Mouse (Mus musculus) intestine, embryonic 15.5 days (tissue): Measurements from ENCODE around the gene Ror1. TPM values are rescaled to one million over a fixed set of nuclear protein-coding genes. Genes with fewer than 3 reads are reported as not detected.

ENCODE experiments used
- ATAC-seq: fragments of 200-750 bp; cut with Nextera tagmentation; 2 replicates; pipeline ENCODE4 v1.8.0; 2017; ENCODE audit warnings: moderate TSS enrichment, moderate library complexity
- H3K27ac ChIP-seq: fragments of 300-500 bp; sonication (generic); 2 replicates; pipeline ENCODE4 v1.5.1; 2015; ENCODE audit warnings: mild to moderate bottlenecking, inconsistent platforms
- H3K27me3 ChIP-seq: fragments of 300-500 bp; sonication (generic); replicated peaks from 2 replicates; pipeline ENCODE4 v1.6.1; 2015; ENCODE audit warnings: inconsistent platforms
- H3K36me3 ChIP-seq: fragments of 300-500 bp; sonication (generic); 2 replicates; pipeline ENCODE4 v1.6.1; 2015; ENCODE audit warnings: inconsistent platforms
- H3K4me1 ChIP-seq: fragments of 300-500 bp; sonication (generic); replicated peaks from 2 replicates; pipeline ENCODE4 v1.6.1; 2015; ENCODE audit warnings: inconsistent platforms
- H3K4me2 ChIP-seq: fragments of 300-500 bp; sonication (generic); replicated peaks from 2 replicates; pipeline ENCODE4 v1.6.1; 2015; ENCODE audit warnings: mild to moderate bottlenecking, inconsistent platforms
- H3K4me3 ChIP-seq: fragments of 300-500 bp; sonication (generic); replicated peaks from 2 replicates; pipeline ENCODE4 v1.5.1; 2015; ENCODE audit warnings: inconsistent platforms
- H3K9ac ChIP-seq: fragments of 300-500 bp; sonication (generic); 2 replicates; pipeline ENCODE4 v1.6.1; 2015; ENCODE audit warnings: inconsistent platforms
- H3K9me3 ChIP-seq: fragments of 300-500 bp; sonication (generic); 2 replicates; pipeline ENCODE4 v1.6.1; 2016; ENCODE audit warnings: inconsistent platforms
- WGBS: fragments of 180-500 bp; shearing (Covaris S2); methylation state at CpG from one replicate; pipeline ENCODE4 v1.1.7; 2015; 5-methylcytosine and 5-hydroxymethylcytosine counted together
- polyA plus RNA-seq: library from polyadenylated mRNA; unstranded; fragments of >200 nt; fragmentation: Nextera tagmentation; extraction: Ambion mirVana; gene quantifications from 2 replicates; pipeline ENCODE4 v1.2.1, GENCODE M21; 2015

Ror1 gene
- polyA plus RNA-seq, 1 experiment from 2014 or later: 9.3 TPM

GRCm38 (mm10) chr4:100311775-100312537 is 216.4 kb downstream of the Ror1 start:
- Histone ChIP-seq H3K36me3 (no peaks in the 10 kb centered on the region), H3K4me1 (no peaks in the 10 kb centered on the region), H3K27ac (peak overlapping the region; percentile 17; the same call in 1 of the 2 replicates), H3K9ac (no peak overlapping the region), H3K4me2 (no peak overlapping the region), H3K9me3 (no peaks in the 10 kb centered on the region), H3K4me3 (no peak overlapping the region), H3K27me3 (no peaks in the 10 kb centered on the region)
- 47% methylated on average over 10 of the region's 10 CpGs for WGBS
- ATAC-seq: peak; percentile 78

GRCm38 (mm10) chr4:100315066-100315465 is 219.5 kb downstream of the Ror1 start:
- Histone ChIP-seq H3K27me3 (no peaks in the 10 kb centered on the region), H3K9me3 (no peaks in the 10 kb centered on the region), H3K27ac (no peak overlapping the region; the same call in 1 of the 2 replicates), H3K9ac (no peak overlapping the region), H3K4me1 (no peaks in the 10 kb centered on the region), H3K4me3 (no peak overlapping the region), H3K4me2 (no peak overlapping the region), H3K36me3 (no peaks in the 10 kb centered on the region)
- no peak for ATAC-seq
- WGBS: 35% methylated on average over 1 of the region's 1 CpGs

- Histone ChIP-seq H3K4me2 (no peak overlapping the region), H3K4me3 (no peak overlapping the region), H3K27ac (peak overlapping the region; percentile 69), H3K27me3 (no peaks in the 10 kb centered on the region), H3K9me3 (no peaks in the 10 kb centered on the region), H3K36me3 (no peaks in the 10 kb centered on the region), H3K4me1 (peaks cover 7% of the 10 kb centered on the region), H3K9ac (0 out of 2 replicates have a peak overlapping the region, but pooled peaks have one; percentile 5)
- ATAC-seq: peak; percentile 83
- 13% methylated on average over 6 of the region's 6 CpGs for WGBS
Observed at GRCm38 (mm10) chr4:100321758-100322157, 226.2 kb downstream of the Ror1 start.

- peak; percentile 65; the same call in 1 of the 2 replicates for ATAC-seq
- Histone ChIP-seq H3K4me1 (peaks cover 7% of the 10 kb centered on the region), H3K4me3 (no peak overlapping the region), H3K36me3 (no peaks in the 10 kb centered on the region), H3K9me3 (no peaks in the 10 kb centered on the region), H3K9ac (no peak overlapping the region), H3K4me2 (no peak overlapping the region), H3K27ac (no peak overlapping the region), H3K27me3 (no peaks in the 10 kb centered on the region)
- WGBS: 61% methylated on average over 14 of the region's 14 CpGs
Observed at GRCm38 (mm10) chr4:100324719-100325515, 229.3 kb downstream of the Ror1 start.

GRCm38 (mm10) chr4:100328361-100328970 is 232.9 kb downstream of the Ror1 start:
- no peak for ATAC-seq

GRCm38 (mm10) chr4:100335168-100335567 is 239.6 kb downstream of the Ror1 start:
- 60% methylated on average over 2 of the region's 2 CpGs for WGBS
- no peak overlapping the region for H3K27ac ChIP-seq
- no peaks in the 10 kb centered on the region for H3K27me3 ChIP-seq
- H3K9ac ChIP-seq: no peak overlapping the region
- no peaks in the 10 kb centered on the region for H3K36me3 ChIP-seq
- no peak for ATAC-seq
- no peaks in the 10 kb centered on the region for H3K9me3 ChIP-seq
- H3K4me3 ChIP-seq: no peak overlapping the region
- no peak overlapping the region for H3K4me2 ChIP-seq
- H3K4me1 ChIP-seq: no peaks in the 10 kb centered on the region

More at GRCm38 (mm10) chr4:100328361-100328970, 232.9 kb downstream of the Ror1 start:
- H3K9me3 ChIP-seq: no peaks in the 10 kb centered on the region
- no peak overlapping the region for H3K4me3 ChIP-seq
- H3K4me2 ChIP-seq: no peak overlapping the region
- WGBS: 52% methylated on average over 4 of the region's 4 CpGs
- H3K4me1 ChIP-seq: no peaks in the 10 kb centered on the region
- H3K36me3 ChIP-seq: no peaks in the 10 kb centered on the region
- no peaks in the 10 kb centered on the region for H3K27me3 ChIP-seq
- H3K27ac ChIP-seq: no peak overlapping the region
- no peak overlapping the region for H3K9ac ChIP-seq

- no peak for ATAC-seq
- no peaks in the 10 kb centered on the region for H3K36me3 ChIP-seq
- no peaks in the 10 kb centered on the region for H3K4me1 ChIP-seq
- no peak overlapping the region for H3K4me3 ChIP-seq
- no peaks in the 10 kb centered on the region for H3K9me3 ChIP-seq
- no peak overlapping the region for H3K9ac ChIP-seq
- no peak overlapping the region for H3K27ac ChIP-seq
- H3K4me2 ChIP-seq: no peak overlapping the region
- WGBS: 76% methylated on average over 3 of the region's 3 CpGs
- no peaks in the 10 kb centered on the region for H3K27me3 ChIP-seq
Observed at GRCm38 (mm10) chr4:100347791-100348190, 252.2 kb downstream of the Ror1 start.

GRCm38 (mm10) chr4:100350106-100350795 is 254.7 kb downstream of the Ror1 start:
- no peaks in the 10 kb centered on the region for H3K9me3 ChIP-seq
- ATAC-seq: no peak
- no peaks in the 10 kb centered on the region for H3K4me1 ChIP-seq
- 88% methylated on average over 7 of the region's 7 CpGs for WGBS
- H3K27me3 ChIP-seq: no peaks in the 10 kb centered on the region
- H3K4me3 ChIP-seq: no peak overlapping the region
- no peaks in the 10 kb centered on the region for H3K36me3 ChIP-seq
- H3K27ac ChIP-seq: no peak overlapping the region
- no peak overlapping the region for H3K4me2 ChIP-seq
- H3K9ac ChIP-seq: no peak overlapping the region

- Histone ChIP-seq H3K4me3 (no peak overlapping the region), H3K27ac (no peak overlapping the region), H3K4me1 (no peaks in the 10 kb centered on the region), H3K9me3 (no peaks in the 10 kb centered on the region), H3K4me2 (no peak overlapping the region), H3K27me3 (no peaks in the 10 kb centered on the region), H3K9ac (no peak overlapping the region), H3K36me3 (no peaks in the 10 kb centered on the region)
- ATAC-seq: no peak
Observed at GRCm38 (mm10) chr4:100351797-100352290, 256.3 kb downstream of the Ror1 start.

GRCm38 (mm10) chr4:100355566-100355965 is 260.0 kb downstream of the Ror1 start:
- Histone ChIP-seq H3K4me2 (no peak overlapping the region), H3K9ac (no peak overlapping the region), H3K27me3 (no peaks in the 10 kb centered on the region), H3K4me3 (no peak overlapping the region), H3K9me3 (no peaks in the 10 kb centered on the region), H3K27ac (no peak overlapping the region), H3K4me1 (no peaks in the 10 kb centered on the region), H3K36me3 (no peaks in the 10 kb centered on the region)
- 65% methylated on average over 5 of the region's 5 CpGs for WGBS
- no peak for ATAC-seq

GRCm38 (mm10) chr4:100357881-100358589 is 262.4 kb downstream of the Ror1 start:
- no peak overlapping the region for H3K27ac ChIP-seq
- H3K4me1 ChIP-seq: no peaks in the 10 kb centered on the region
- no peak overlapping the region for H3K4me2 ChIP-seq
- no peak overlapping the region for H3K9ac ChIP-seq
- no peaks in the 10 kb centered on the region for H3K36me3 ChIP-seq
- H3K27me3 ChIP-seq: no peaks in the 10 kb centered on the region
- no peak overlapping the region for H3K4me3 ChIP-seq
- no peaks in the 10 kb centered on the region for H3K9me3 ChIP-seq
- 59% methylated on average over 4 of the region's 4 CpGs for WGBS
- ATAC-seq: no peak
